Mouse (Mus musculus) hindbrain, embryonic 16.5 days (tissue): ENCODE data around the gene Tns1. TPM values are rescaled to one million over a fixed set of nuclear protein-coding genes. Genes with fewer than 3 reads are reported as not detected.

ENCODE experiments used
- ATAC-seq: fragments of 200-750 bp; cut with Nextera tagmentation; 2 replicates; pipeline ENCODE4 v1.8.0; 2017; ENCODE audit warnings: moderate TSS enrichment, moderate library complexity
- H3K27ac ChIP-seq: fragments of 300-500 bp; sonication (generic); 2 replicates; pipeline ENCODE4 v1.5.1; 2014; ENCODE audit warnings: low read depth, mild to moderate bottlenecking, control low read depth, low read length, moderate library complexity
- H3K27me3 ChIP-seq: fragments of 300-500 bp; sonication (generic); replicated peaks from 2 replicates; pipeline ENCODE4 v1.6.1; 2014; ENCODE audit warnings: low read length; ENCODE audit not compliant: control insufficient read depth, insufficient read depth
- H3K36me3 ChIP-seq: fragments of 300-500 bp; sonication (generic); 2 replicates; pipeline ENCODE4 v1.6.1; 2014; ENCODE audit warnings: mild to moderate bottlenecking, low read length, moderate library complexity, mixed read lengths; ENCODE audit not compliant: control insufficient read depth, insufficient read depth
- H3K4me1 ChIP-seq: fragments of 300-500 bp; sonication (generic); 2 replicates; pipeline ENCODE4 v1.6.1; 2014; ENCODE audit warnings: low read depth, low read length; ENCODE audit not compliant: control insufficient read depth, insufficient read depth
- H3K4me2 ChIP-seq: fragments of 300-500 bp; sonication (generic); 2 replicates; pipeline ENCODE4 v1.6.1; 2014; ENCODE audit warnings: mild to moderate bottlenecking, low read length, control low read depth, moderate library complexity
- H3K4me3 ChIP-seq: fragments of 300-500 bp; sonication (generic); 2 replicates; pipeline ENCODE4 v1.5.1; 2014; ENCODE audit warnings: mild to moderate bottlenecking, low read length, control low read depth, moderate library complexity
- H3K9ac ChIP-seq: fragments of 300-500 bp; sonication (generic); 2 replicates; pipeline ENCODE4 v1.6.1; 2014; ENCODE audit warnings: low read depth, mild to moderate bottlenecking, control low read depth, low read length, moderate library complexity
- H3K9me3 ChIP-seq: fragments of 300-500 bp; sonication (generic); 2 replicates; pipeline ENCODE4 v1.6.1; 2014; ENCODE audit warnings: mild to moderate bottlenecking, low read length, moderate library complexity; ENCODE audit not compliant: control insufficient read depth
- WGBS: fragments of 180-500 bp; shearing (Covaris S2); extraction: QIAGEN DNeasy Blood & Tissue Kit; methylation state at CpG from one replicate; pipeline ENCODE4 v1.1.7; 2014; 5-methylcytosine and 5-hydroxymethylcytosine counted together
- polyA plus RNA-seq: library from polyadenylated mRNA; unstranded; fragments of >200 nt; fragmentation: Nextera tagmentation; extraction: Ambion mirVana; gene quantifications from 2 replicates; pipeline ENCODE4 v1.2.1, GENCODE M21; 2015

Gene Tns1
- polyA plus RNA-seq, 1 experiment from 2014 or later, result 13.5 TPM

- WGBS, result 91% methylated on average over 3 of the region's 3 CpGs
- Histone ChIP-seq H3K4me3 (no peak overlapping the region), H3K9me3 (no peaks in the 10 kb centered on the region), H3K4me1 (peaks cover 4% of the 10 kb centered on the region), H3K36me3 (no peaks in the 10 kb centered on the region), H3K27ac (no peak overlapping the region), H3K9ac (no peak overlapping the region), H3K4me2 (no peak overlapping the region), H3K27me3 (no peaks in the 10 kb centered on the region)
- no peak for ATAC-seq
These were observed 115.3 kb downstream of the Tns1 start for GRCm38 (mm10) chr1:74008966-74009365.

- H3K27me3 ChIP-seq, result no peaks in the 10 kb centered on the region
- no peaks in the 10 kb centered on the region for H3K9me3 ChIP-seq
- no peaks in the 10 kb centered on the region for H3K36me3 ChIP-seq
- no peak overlapping the region for H3K4me3 ChIP-seq
- H3K9ac ChIP-seq, result no peak overlapping the region
- 0 out of 2 replicates have a peak, but pooled peaks have one; percentile 37 for ATAC-seq
- H3K27ac ChIP-seq, result no peak overlapping the region
- no peak overlapping the region for H3K4me2 ChIP-seq
- 74% methylated on average over 5 of the region's 5 CpGs for WGBS
- H3K4me1 ChIP-seq, result peaks cover 4% of the 10 kb centered on the region
These were observed 115.8 kb downstream of the Tns1 start for GRCm38 (mm10) chr1:74008498-74008897.

- ATAC-seq, result no peak
- Histone ChIP-seq H3K9ac (no peak overlapping the region), H3K4me1 (peaks cover 4% of the 10 kb centered on the region), H3K4me3 (no peak overlapping the region), H3K4me2 (no peak overlapping the region), H3K27ac (no peak overlapping the region), H3K36me3 (no peaks in the 10 kb centered on the region), H3K27me3 (no peaks in the 10 kb centered on the region), H3K9me3 (no peaks in the 10 kb centered on the region)
- 68% methylated on average over 7 of the region's 7 CpGs for WGBS
These were observed 116.7 kb downstream of the Tns1 start for GRCm38 (mm10) chr1:74007398-74008050.

GRCm38 (mm10) chr1:74005020-74005419 lies 119.2 kb downstream of the Tns1 start:
- Histone ChIP-seq H3K36me3 (no peaks in the 10 kb centered on the region), H3K4me1 (peaks cover 4% of the 10 kb centered on the region), H3K4me3 (no peak overlapping the region), H3K27me3 (no peaks in the 10 kb centered on the region), H3K9ac (no peak overlapping the region), H3K4me2 (no peak overlapping the region), H3K9me3 (no peaks in the 10 kb centered on the region), H3K27ac (no peak overlapping the region)
- ATAC-seq, result no peak
- 70% methylated on average over 3 of the region's 3 CpGs for WGBS

GRCm38 (mm10) chr1:74003723-74004122 lies 120.5 kb downstream of the Tns1 start:
- Histone ChIP-seq H3K36me3 (no peaks in the 10 kb centered on the region), H3K4me2 (no peak overlapping the region), H3K4me1 (peaks cover 4% of the 10 kb centered on the region), H3K4me3 (no peak overlapping the region), H3K9me3 (no peaks in the 10 kb centered on the region), H3K27me3 (no peaks in the 10 kb centered on the region), H3K27ac (no peak overlapping the region), H3K9ac (no peak overlapping the region)
- 68% methylated on average over 2 of the region's 2 CpGs for WGBS
- no peak for ATAC-seq

- Histone ChIP-seq H3K9ac (no peak overlapping the region), H3K9me3 (no peaks in the 10 kb centered on the region), H3K27me3 (no peaks in the 10 kb centered on the region), H3K4me1 (no peaks in the 10 kb centered on the region), H3K36me3 (no peaks in the 10 kb centered on the region), H3K4me2 (no peak overlapping the region), H3K4me3 (no peak overlapping the region), H3K27ac (no peak overlapping the region)
- WGBS, result 70% methylated on average over 10 of the region's 10 CpGs
- ATAC-seq, result no peak
These were observed 122.8 kb downstream of the Tns1 start for GRCm38 (mm10) chr1:74001449-74001820.

- Histone ChIP-seq H3K4me3 (no peak overlapping the region), H3K9me3 (no peaks in the 10 kb centered on the region), H3K27me3 (no peaks in the 10 kb centered on the region), H3K4me1 (no peaks in the 10 kb centered on the region), H3K9ac (no peak overlapping the region), H3K4me2 (no peak overlapping the region), H3K27ac (no peak overlapping the region), H3K36me3 (no peaks in the 10 kb centered on the region)
- ATAC-seq, result no peak
- 86% methylated on average over 2 of the region's 2 CpGs for WGBS
These were observed 123.3 kb downstream of the Tns1 start for GRCm38 (mm10) chr1:74000810-74001448.

GRCm38 (mm10) chr1:74000191-74000651 lies 124.0 kb downstream of the Tns1 start:
- WGBS, result 24% methylated on average over 5 of the region's 5 CpGs
- Histone ChIP-seq H3K4me1 (no peaks in the 10 kb centered on the region), H3K4me2 (no peak overlapping the region), H3K27me3 (no peaks in the 10 kb centered on the region), H3K36me3 (no peaks in the 10 kb centered on the region), H3K4me3 (no peak overlapping the region), H3K27ac (no peak overlapping the region), H3K9me3 (no peaks in the 10 kb centered on the region), H3K9ac (no peak overlapping the region)
- no peak for ATAC-seq

- Histone ChIP-seq H3K27me3 (no peaks in the 10 kb centered on the region), H3K27ac (no peak overlapping the region), H3K9me3 (no peaks in the 10 kb centered on the region), H3K4me2 (no peak overlapping the region), H3K4me3 (no peak overlapping the region), H3K9ac (no peak overlapping the region), H3K36me3 (no peaks in the 10 kb centered on the region), H3K4me1 (no peaks in the 10 kb centered on the region)
- 77% methylated on average over 5 of the region's 5 CpGs for WGBS
- ATAC-seq, result no peak
These were observed 124.7 kb downstream of the Tns1 start for GRCm38 (mm10) chr1:73999533-73999932.
